Mouse (Mus musculus) heart, embryonic 15.5 days (tissue): ENCODE measurements at regions not wholly inside any gene's neighbourhood (a gene's known extent, or its start where the extent isn't known, plus 50 kb on each side); places are given as distances from the start of the nearest gene placed in this dataset.

ENCODE experiments used
- ATAC-seq: fragments of 200-750 bp; cut with Nextera tagmentation; replicated peaks from 2 replicates; pipeline ENCODE4 v1.8.0; 2017; ENCODE audit warnings: low read depth, moderate TSS enrichment; ENCODE audit not compliant: insufficient number of reproducible peaks, insufficient read depth, low FRiP score
- H3K27ac ChIP-seq: fragments of 300-500 bp; sonication (generic); 2 replicates; pipeline ENCODE4 v1.5.1; 2015; ENCODE audit warnings: mild to moderate bottlenecking, inconsistent platforms
- H3K27me3 ChIP-seq: fragments of 300-500 bp; sonication (generic); 2 replicates; pipeline ENCODE4 v1.6.1; 2015; ENCODE audit warnings: inconsistent platforms
- H3K36me3 ChIP-seq: fragments of 300-500 bp; sonication (generic); 2 replicates; pipeline ENCODE4 v1.6.1; 2015; ENCODE audit warnings: mild to moderate bottlenecking, inconsistent platforms
- H3K4me1 ChIP-seq: fragments of 300-500 bp; sonication (generic); replicated peaks from 2 replicates; pipeline ENCODE4 v1.6.1; 2015; ENCODE audit warnings: inconsistent platforms
- H3K4me2 ChIP-seq: fragments of 300-500 bp; sonication (generic); 2 replicates; pipeline ENCODE4 v1.6.1; 2015; ENCODE audit warnings: inconsistent platforms, mild to moderate bottlenecking, moderate library complexity
- H3K4me3 ChIP-seq: fragments of 300-500 bp; sonication (generic); 2 replicates; pipeline ENCODE4 v1.5.1; 2015; ENCODE audit warnings: mild to moderate bottlenecking, inconsistent platforms
- H3K9ac ChIP-seq: fragments of 300-500 bp; sonication (generic); 2 replicates; pipeline ENCODE4 v1.6.1; 2015; ENCODE audit warnings: mild to moderate bottlenecking, inconsistent platforms
- H3K9me3 ChIP-seq: fragments of 300-500 bp; sonication (generic); replicated peaks from 2 replicates; pipeline ENCODE4 v1.6.1; 2016; ENCODE audit warnings: inconsistent platforms
- WGBS: fragments of 180-500 bp; shearing (Covaris S2); methylation state at CpG from one replicate; pipeline ENCODE4 v1.1.7; 2015; ENCODE audit warnings: mixed read lengths; 5-methylcytosine and 5-hydroxymethylcytosine counted together

GRCm38 (mm10) chr4:8943080-8943479, 704.2 kb upstream of the Car8 start:
- 57% methylated on average over 5 of the region's 5 CpGs for WGBS
- Histone ChIP-seq H3K4me3 (no peak overlapping the region), H3K27me3 (no peaks in the 10 kb centered on the region), H3K4me2 (no peak overlapping the region), H3K27ac (no peak overlapping the region), H3K4me1 (peaks cover 15% of the 10 kb centered on the region), H3K36me3 (no peaks in the 10 kb centered on the region), H3K9me3 (no peaks in the 10 kb centered on the region), H3K9ac (no peak overlapping the region)
- ATAC-seq, result no peak

- H3K36me3 ChIP-seq, result no peaks in the 10 kb centered on the region
- peaks cover 16% of the 10 kb centered on the region for H3K4me1 ChIP-seq
- peak overlapping the region; percentile 22 for H3K4me3 ChIP-seq
- peak; percentile 73 for ATAC-seq
- H3K9ac ChIP-seq, result no peak overlapping the region
- 21% methylated on average over 6 of the region's 6 CpGs for whole genome bisulfite sequencing
- H3K4me2 ChIP-seq, result peak overlapping the region; percentile 50
- no peaks in the 10 kb centered on the region for H3K27me3 ChIP-seq
- H3K9me3 ChIP-seq, result no peaks in the 10 kb centered on the region
- H3K27ac ChIP-seq, result peak overlapping the region; percentile 63
Observed at GRCm38 (mm10) chr4:8938948-8939411, 700.1 kb upstream of the Car8 start.

- Histone ChIP-seq H3K4me1 (peaks cover 16% of the 10 kb centered on the region), H3K9ac (no peak overlapping the region)
Observed at GRCm38 (mm10) chr4:8935899-8936298, 697.1 kb upstream of the Car8 start.

GRCm38 (mm10) chr4:8934541-8934940, 695.7 kb upstream of the Car8 start:
- Histone ChIP-seq H3K4me3 (no peak overlapping the region), H3K4me1 (peaks cover 13% of the 10 kb centered on the region), H3K27ac (no peak overlapping the region), H3K9ac (no peak overlapping the region), H3K9me3 (no peaks in the 10 kb centered on the region), H3K4me2 (no peak overlapping the region), H3K36me3 (no peaks in the 10 kb centered on the region), H3K27me3 (no peaks in the 10 kb centered on the region)
- WGBS, result 78% methylated on average over 1 of the region's 1 CpGs
- ATAC-seq, result no peak

More at GRCm38 (mm10) chr4:8935899-8936298, 697.1 kb upstream of the Car8 start:
- H3K36me3 ChIP-seq, result no peaks in the 10 kb centered on the region
- no peak overlapping the region for H3K27ac ChIP-seq
- H3K27me3 ChIP-seq, result no peaks in the 10 kb centered on the region
- H3K4me3 ChIP-seq, result no peak overlapping the region
- no peak overlapping the region for H3K4me2 ChIP-seq
- WGBS, result 66% methylated on average over 2 of the region's 2 CpGs
- H3K9me3 ChIP-seq, result no peaks in the 10 kb centered on the region
- ATAC-seq, result no peak

DNA sequence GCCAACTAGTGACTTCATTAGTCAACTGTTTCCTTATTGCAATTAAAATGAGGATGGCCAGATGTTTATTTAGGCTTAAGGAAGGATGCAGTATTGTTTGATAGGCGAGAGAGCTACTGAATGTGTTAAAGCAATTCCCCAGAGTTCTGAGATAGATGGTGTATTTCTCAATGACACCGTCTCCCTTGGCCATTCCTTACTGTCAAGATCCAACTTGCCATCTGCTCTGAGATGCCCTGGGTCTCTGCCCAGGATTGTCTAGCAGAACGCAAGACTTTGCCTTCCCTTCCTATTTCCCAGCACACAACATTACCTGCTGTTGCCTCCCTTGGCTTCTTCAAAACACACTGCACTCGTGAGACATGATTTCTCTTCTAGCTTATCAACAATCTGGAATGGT, 690.5 kb upstream of the Car8 start:
- Histone ChIP-seq H3K9ac (no peak overlapping the region), H3K9me3 (no peaks in the 10 kb centered on the region), H3K27me3 (no peaks in the 10 kb centered on the region), H3K4me2 (no peak overlapping the region; the same call in 1 of the 2 replicates), H3K4me3 (no peak overlapping the region), H3K27ac (no peak overlapping the region), H3K4me1 (peaks cover 13% of the 10 kb centered on the region; the same call in 1 of the 2 replicates), H3K36me3 (no peaks in the 10 kb centered on the region)
- 58% methylated on average over 4 of the region's 4 CpGs for WGBS
- ATAC-seq, result no peak

GRCm38 (mm10) chr4:8928551-8929305, 689.9 kb upstream of the Car8 start:
- Histone ChIP-seq H3K4me1 (peaks cover 13% of the 10 kb centered on the region; the same call in 1 of the 2 replicates), H3K27ac (no peak overlapping the region), H3K4me3 (no peak overlapping the region), H3K9me3 (no peaks in the 10 kb centered on the region), H3K9ac (no peak overlapping the region), H3K36me3 (no peaks in the 10 kb centered on the region), H3K4me2 (no peak overlapping the region; the same call in 1 of the 2 replicates), H3K27me3 (no peaks in the 10 kb centered on the region)
- WGBS, result 53% methylated on average over 17 of the region's 17 CpGs
- no peak for ATAC-seq

- Histone ChIP-seq H3K4me1 (peaks cover 20% of the 10 kb centered on the region), H3K9me3 (no peaks in the 10 kb centered on the region), H3K27ac (no peak overlapping the region), H3K4me2 (no peak overlapping the region), H3K9ac (no peak overlapping the region), H3K4me3 (no peak overlapping the region), H3K36me3 (no peaks in the 10 kb centered on the region), H3K27me3 (no peaks in the 10 kb centered on the region)
- 39% methylated on average over 8 of the region's 8 CpGs for WGBS
- ATAC-seq, result no peak; the same call in 1 of the 2 replicates
Observed at GRCm38 (mm10) chr4:8927276-8927906, 688.5 kb upstream of the Car8 start.

GRCm38 (mm10) chr4:8926642-8927275, 687.9 kb upstream of the Car8 start:
- WGBS, result 46% methylated on average over 9 of the region's 9 CpGs
- H3K27me3 ChIP-seq, result no peaks in the 10 kb centered on the region
- H3K4me3 ChIP-seq, result no peak overlapping the region
- no peak overlapping the region for H3K27ac ChIP-seq
- peaks cover 26% of the 10 kb centered on the region for H3K4me1 ChIP-seq
- no peak for ATAC-seq
- H3K9me3 ChIP-seq, result no peaks in the 10 kb centered on the region
- H3K9ac ChIP-seq, result no peak overlapping the region
- no peak overlapping the region for H3K4me2 ChIP-seq
- no peaks in the 10 kb centered on the region for H3K36me3 ChIP-seq

- no peak overlapping the region for H3K4me2 ChIP-seq
- H3K36me3 ChIP-seq, result no peaks in the 10 kb centered on the region
- no peaks in the 10 kb centered on the region for H3K27me3 ChIP-seq
- H3K4me3 ChIP-seq, result no peak overlapping the region
- no peak for ATAC-seq
- WGBS, result 58% methylated on average over 8 of the region's 8 CpGs
- H3K4me1 ChIP-seq, result peaks cover 29% of the 10 kb centered on the region
- no peak overlapping the region for H3K27ac ChIP-seq
- no peak overlapping the region for H3K9ac ChIP-seq
- H3K9me3 ChIP-seq, result no peaks in the 10 kb centered on the region
Observed at GRCm38 (mm10) chr4:8922695-8923363, 684.0 kb upstream of the Car8 start.

DNA sequence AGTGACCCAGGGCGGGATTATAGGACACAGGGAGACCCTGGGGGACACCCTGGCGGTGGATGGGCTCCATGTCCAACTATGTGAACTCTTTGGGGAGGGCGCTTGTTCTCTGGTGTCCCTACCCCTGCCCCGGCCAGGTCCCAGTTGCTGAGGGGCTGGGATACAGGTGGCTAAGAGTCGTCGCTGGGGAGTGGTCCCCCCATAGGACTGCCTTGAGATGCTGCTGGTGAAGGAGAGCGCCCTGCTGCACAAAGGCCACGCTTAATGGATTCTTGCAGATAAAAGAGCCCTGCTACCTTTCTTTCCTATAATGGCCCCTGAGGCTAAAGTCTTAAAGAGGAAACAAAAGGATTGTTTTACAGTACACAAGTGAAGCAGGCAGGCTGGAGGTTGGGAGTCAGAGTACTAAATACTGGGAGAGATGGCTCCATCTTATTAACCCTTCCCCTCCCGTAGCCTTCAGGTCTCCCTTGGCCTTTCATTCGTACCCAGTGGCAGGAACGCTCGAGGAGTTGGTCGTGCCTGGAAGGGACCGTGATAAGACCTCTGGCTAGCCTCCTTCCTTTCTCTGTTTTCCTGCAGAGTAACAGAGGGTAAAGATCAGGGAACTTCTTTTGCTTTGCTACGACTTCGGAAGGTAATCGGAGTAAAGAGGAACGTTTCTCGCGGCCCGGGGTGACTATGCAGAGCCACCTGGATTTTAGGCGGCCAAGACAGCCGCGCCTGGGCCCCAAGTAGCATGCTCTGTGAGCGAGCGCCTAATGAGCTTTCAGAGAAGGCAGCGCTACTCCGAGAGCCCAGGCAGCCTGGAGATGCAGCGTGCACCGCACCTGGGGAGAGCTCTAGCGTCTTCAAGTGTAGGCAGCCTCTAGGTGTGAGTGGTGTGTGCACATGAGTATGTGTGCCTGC, 682.9 kb upstream of the Car8 start:
- H3K9ac ChIP-seq, result peak overlapping the region; percentile 1; the same call in 1 of the 2 replicates
- H3K4me3 ChIP-seq, result peak overlapping the region; percentile 32
- H3K36me3 ChIP-seq, result no peaks in the 10 kb centered on the region
- ATAC-seq, result no peak
- WGBS, result 17% methylated on average over 31 of the region's 31 CpGs
- H3K27ac ChIP-seq, result no peak overlapping the region
- peak overlapping the region; percentile 66 for H3K4me2 ChIP-seq
- H3K27me3 ChIP-seq, result no peaks in the 10 kb centered on the region
- H3K9me3 ChIP-seq, result no peaks in the 10 kb centered on the region
- H3K4me1 ChIP-seq, result peaks cover 24% of the 10 kb centered on the region
